Mouse (Mus musculus) ES-Bruce4 (cell line): Measurements from ENCODE around the gene Smim7. TPM values are rescaled to one million over a fixed set of nuclear protein-coding genes. Genes with fewer than 3 reads are reported as not detected.

Experiments
- H3K27ac ChIP-seq: 2 replicates; pipeline ENCODE4 v1.5.1; 2012; ENCODE audit warnings: low read length, inconsistent platforms; ENCODE audit not compliant: insufficient read depth
- H3K27me3 ChIP-seq: 2 replicates; pipeline ENCODE4 v1.6.1; 2012; ENCODE audit warnings: mild to moderate bottlenecking, low read length, inconsistent platforms; ENCODE audit not compliant: control insufficient read depth, poor library complexity, insufficient read depth, severe bottlenecking
- H3K36me3 ChIP-seq: 2 replicates; pipeline ENCODE4 v1.6.1; 2012; ENCODE audit warnings: inconsistent platforms, mild to moderate bottlenecking, low read length, moderate library complexity; ENCODE audit not compliant: control insufficient read depth, poor library complexity, insufficient read depth, severe bottlenecking
- H3K4me1 ChIP-seq: one replicate; pipeline ENCODE4 v1.8.1; 2011; ENCODE audit warnings: low read length; ENCODE audit not compliant: control insufficient read depth, insufficient read depth
- H3K4me3 ChIP-seq: 2 replicates; pipeline ENCODE4 v1.5.1; 2011; ENCODE audit warnings: low read depth, mild to moderate bottlenecking, low read length
- H3K9ac ChIP-seq: 2 replicates; pipeline ENCODE4 v1.6.1; 2012; ENCODE audit warnings: low read depth, mild to moderate bottlenecking, inconsistent platforms; ENCODE audit not compliant: poor library complexity, severe bottlenecking
- H3K9me3 ChIP-seq: replicated peaks from 2 replicates; pipeline ENCODE4 v1.6.1; 2012; ENCODE audit warnings: mild to moderate bottlenecking, low read length, inconsistent platforms; ENCODE audit not compliant: control insufficient read depth, poor library complexity, insufficient read depth, severe bottlenecking
- CTCF ChIP-seq: IDR thresholded peaks from one replicate; pipeline ENCODE4 v1.8.1; 2011; ENCODE audit warnings: low read depth, low read length
- EP300 ChIP-seq: IDR thresholded peaks from 2 replicates; pipeline ENCODE4 v1.6.1; 2011; ENCODE audit warnings: low read depth, low read length; ENCODE audit not compliant: insufficient read depth
- POLR2A ChIP-seq: IDR thresholded peaks from one replicate; pipeline ENCODE4 v1.8.1; 2011; ENCODE audit warnings: low read length; ENCODE audit not compliant: insufficient read depth
- polyA plus RNA-seq: library from polyadenylated mRNA; stranded (reverse); fragments of >200 nt; gene quantifications from 2 replicates; pipeline ENCODE4 v1.2.4, GENCODE M21; 2011; ENCODE audit warnings: low read depth; ENCODE audit not compliant: missing spikeins, insufficient read depth, insufficient read length

Gene Smim7
- polyA plus RNA-seq, 1 experiment: 77.7 TPM

DNA sequence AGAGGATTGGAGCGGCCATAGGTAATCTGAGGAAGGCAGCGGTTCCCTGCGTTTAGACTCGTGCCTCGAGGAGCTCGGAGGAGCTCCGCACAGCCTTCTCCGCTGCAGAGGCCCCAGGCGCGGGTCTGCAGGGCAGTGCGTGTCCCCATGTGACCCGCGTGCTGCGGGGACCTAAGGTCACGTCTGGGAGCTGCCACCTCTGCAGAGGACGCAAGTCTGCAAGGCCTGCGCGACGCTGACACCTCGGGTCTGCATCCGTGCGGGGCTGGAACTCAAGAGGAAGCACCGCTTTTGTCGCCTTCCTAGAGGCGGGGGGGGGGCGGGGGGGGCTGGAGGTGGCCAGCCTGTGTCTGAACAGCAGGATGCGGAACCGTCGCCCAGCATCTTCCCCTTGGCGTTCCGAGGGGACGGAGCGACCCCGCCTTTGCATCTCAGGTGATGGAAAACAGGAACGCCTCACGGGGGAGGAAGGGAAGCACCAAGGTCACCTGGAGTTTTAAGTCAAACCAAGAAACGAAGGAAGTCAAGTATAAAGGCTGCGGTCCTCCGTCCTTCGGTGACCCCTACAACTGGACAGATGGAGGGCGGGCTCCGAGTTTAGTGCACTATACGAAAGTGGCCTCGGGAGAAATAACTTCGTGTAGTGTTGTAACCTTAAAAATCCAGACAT lies 22.1 kb downstream of the Smim7 start:
- Histone ChIP-seq H3K4me1 (peaks cover 2% of the 10 kb centered on the region), H3K27me3 (no peaks in the 10 kb centered on the region), H3K27ac (peak overlapping the region; percentile 84), H3K36me3 (peaks cover 18% of the 10 kb centered on the region), H3K9ac (peak overlapping the region; percentile 71), H3K4me3 (peak overlapping the region; percentile 92), H3K9me3 (no peaks in the 10 kb centered on the region)
- TF ChIP-seq EP300 (no peak), POLR2A (no peak), CTCF (no peak)

- Histone ChIP-seq H3K9ac (peak within 1 kb of the TSS; percentile 92), H3K27me3 (no peaks in the 10 kb centered on the region), H3K9me3 (no peaks in the 10 kb centered on the region), H3K4me3 (peak within 1 kb of the TSS; percentile 92), H3K4me1 (peaks cover 2% of the 10 kb centered on the region), H3K36me3 (peaks cover 18% of the 10 kb centered on the region), H3K27ac (peak within 1 kb of the TSS; percentile 84)
- TF ChIP-seq EP300: 0 out of 2 replicates have a peak, but pooled peaks have one; percentile 1
- no peak for TF ChIP-seq CTCF
- peak; percentile 61 for TF ChIP-seq POLR2A
These were observed 22.9 kb downstream of the Smim7 start, which contains the start of gene Med26 for GRCm38 (mm10) chr8:72547802-72548643. Gene Med26 (minus strand): TSS chr8:72548270.

DNA sequence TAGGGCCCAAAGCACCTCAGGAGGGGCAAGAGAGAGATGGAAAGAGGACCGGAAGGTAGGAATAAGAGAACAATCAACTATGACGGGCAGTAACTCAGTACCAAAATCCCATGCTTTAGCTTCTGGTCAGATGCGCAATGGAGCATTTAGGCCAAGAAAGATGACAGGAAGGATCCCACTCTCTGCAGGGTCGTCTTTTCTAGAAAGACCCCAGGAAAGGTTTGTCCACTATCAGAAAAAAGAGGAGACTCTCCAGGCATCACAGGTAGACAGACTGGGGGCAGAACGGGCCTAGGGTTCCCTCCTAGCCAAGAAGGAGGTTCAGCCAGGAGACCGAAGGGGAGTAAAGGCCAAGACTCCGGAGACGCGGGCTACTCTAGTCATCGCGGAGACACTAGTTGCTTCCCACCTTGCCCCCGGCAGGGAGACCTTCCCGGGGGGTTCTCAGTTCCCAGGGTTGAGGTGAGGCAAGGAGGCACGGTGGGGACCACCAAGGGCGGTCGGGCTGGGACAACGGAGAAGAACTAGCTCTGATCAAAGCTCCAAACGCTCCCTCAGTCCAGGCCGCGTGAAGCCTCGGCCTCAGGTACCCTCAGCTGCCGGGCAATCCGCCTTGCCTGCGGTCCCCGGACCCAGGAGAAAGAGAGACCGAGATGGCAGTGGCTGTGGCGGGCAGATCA lies 23.6 kb downstream of the Smim7 start:
- H3K4me1 ChIP-seq: no peaks in the 10 kb centered on the region
- no peak overlapping the region for H3K27ac ChIP-seq
- no peaks in the 10 kb centered on the region for H3K9me3 ChIP-seq
- H3K27me3 ChIP-seq: no peaks in the 10 kb centered on the region
- H3K36me3 ChIP-seq: peaks cover 20% of the 10 kb centered on the region
- TF ChIP-seq CTCF (no peak), EP300 (no peak), POLR2A (no peak)
- peak overlapping the region; percentile 69 for H3K4me3 ChIP-seq
- peak overlapping the region; percentile 92 for H3K9ac ChIP-seq

DNA sequence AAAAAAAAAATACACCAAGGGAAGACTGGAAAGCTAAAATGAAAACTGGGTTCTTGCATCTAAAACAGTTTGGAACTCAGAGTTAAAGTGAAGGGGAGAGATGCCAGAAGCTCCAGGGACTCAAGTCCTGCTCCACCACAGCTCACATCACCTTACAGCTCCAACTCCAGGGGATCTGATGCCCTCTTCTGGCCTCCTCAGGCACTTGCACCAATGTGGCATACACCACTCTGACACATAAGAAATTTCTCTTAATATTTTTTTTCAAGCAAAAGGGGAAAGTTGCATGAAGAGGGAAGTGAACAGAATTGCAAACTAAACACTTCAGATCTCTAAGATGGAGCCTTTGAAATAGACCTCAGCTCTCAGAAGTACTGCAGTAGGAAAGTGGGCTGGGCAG lies 31.7 kb downstream of the Smim7 start:
- Histone ChIP-seq H3K27me3 (no peaks in the 10 kb centered on the region), H3K27ac (no peak overlapping the region), H3K36me3 (peaks cover 7% of the 10 kb centered on the region; the same call in 1 of the 2 replicates), H3K9me3 (no peaks in the 10 kb centered on the region), H3K4me1 (peaks cover 2% of the 10 kb centered on the region), H3K4me3 (no peak overlapping the region), H3K9ac (no peak overlapping the region)
- TF ChIP-seq EP300 (no peak), POLR2A (no peak), CTCF (peak; percentile 68)

- peaks cover 2% of the 10 kb centered on the region; the same call in 1 of the 2 replicates for H3K36me3 ChIP-seq
- TF ChIP-seq POLR2A: no peak
- no peak overlapping the region for H3K4me3 ChIP-seq
- H3K27me3 ChIP-seq: no peaks in the 10 kb centered on the region
- H3K9me3 ChIP-seq: no peaks in the 10 kb centered on the region
- no peak overlapping the region for H3K27ac ChIP-seq
- H3K4me1 ChIP-seq: peaks cover 5% of the 10 kb centered on the region
- H3K9ac ChIP-seq: no peak overlapping the region
These were observed 36.0 kb downstream of the Smim7 start for GRCm38 (mm10) chr8:72534888-72535287.
